Mouse (Mus musculus): Measurements from ENCODE around the gene Gm11168. TPM values are rescaled to one million over a fixed set of nuclear protein-coding genes. Genes with fewer than 3 reads are reported as not detected.
"Not testable (repeated sequence)": the region's sequence is repeated elsewhere in the genome, so short reads cannot be mapped to it uniquely, and the experiment has no call there.

Gene Gm11168
- total RNA-seq (2021), result not detected
- long read RNA-seq, experiment 1, result 0 reads
- long read RNA-seq, experiment 2, result 0 reads

DNA sequence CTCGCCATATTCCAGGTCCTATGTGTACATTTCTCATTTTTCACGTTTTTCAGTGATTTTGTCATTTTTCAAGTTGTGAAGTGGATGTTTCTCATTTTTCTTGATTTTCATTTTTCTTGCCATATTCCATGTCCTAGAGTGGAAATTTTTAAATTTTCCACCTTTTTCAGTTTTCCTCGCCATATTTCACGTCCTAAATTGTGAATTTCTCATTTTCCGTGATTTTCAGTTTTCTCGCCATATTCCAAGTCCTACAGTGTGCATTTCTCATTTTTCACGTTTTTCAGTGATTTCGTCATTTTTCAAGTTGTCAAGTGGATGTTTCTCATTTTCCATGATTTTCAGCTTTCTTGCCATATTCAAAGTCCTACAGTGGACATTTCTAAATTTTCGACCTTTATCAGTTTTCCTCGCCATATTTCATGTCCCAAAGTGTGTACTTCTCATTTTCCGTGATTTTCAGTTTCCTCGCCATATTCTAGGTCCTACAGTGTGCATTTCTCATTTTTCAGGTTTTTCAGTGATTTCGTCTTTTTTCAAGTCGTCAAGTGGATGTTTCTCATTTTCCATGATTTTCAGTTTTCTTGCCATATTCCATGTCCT lies at the start of gene Gm11168:
Gene Gm11168 (plus strand): TSS at position 553 of the 603 bp plus-strand sequence.
- intact Hi-C loops (cut with DNase I); H3K27ac ChIP-seq; H3K4me3 ChIP-seq; DNase-seq (ENCODE audit: extremely low spot score in 1 of 2, low spot score in 2 of 2): not testable (repeated sequence)

DNA sequence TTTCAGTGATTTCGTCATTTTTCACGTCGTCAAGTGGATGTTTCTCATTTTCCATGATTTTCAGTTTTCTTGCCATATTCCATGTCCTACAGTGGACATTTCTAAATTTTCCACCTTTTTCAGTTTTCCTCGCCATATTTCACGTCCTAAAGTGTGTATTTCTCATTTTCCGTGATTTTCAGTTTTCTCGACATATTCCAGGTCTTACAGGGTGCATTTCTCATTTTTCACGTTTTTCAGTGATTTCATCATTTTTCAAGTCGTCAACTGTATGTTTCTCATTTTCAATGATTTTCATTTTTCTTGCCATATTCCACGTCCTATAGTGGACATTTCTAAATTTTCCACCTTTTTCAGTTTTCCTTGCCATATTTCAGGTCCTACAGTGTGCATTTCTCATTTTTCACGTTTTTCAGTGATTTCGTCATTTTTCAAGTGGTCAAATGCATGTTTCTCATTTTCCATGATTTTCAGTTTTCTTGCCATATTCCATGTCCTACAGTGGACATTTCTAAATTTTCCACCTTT lies 2.6 kb upstream of the Gm11168 start, which contains the start of gene Gm10722:
Gene Gm10722 (plus strand): TSS at position 478 of the 528 bp plus-strand sequence.
- intact Hi-C loops (cut with DNase I); H3K4me3 ChIP-seq; H3K27ac ChIP-seq: not testable (repeated sequence)
- DNase-seq (ENCODE audit: extremely low spot score in 1 of 2, low spot score in 2 of 2), result peak in 1 of 2 experiments; percentile 7

DNA sequence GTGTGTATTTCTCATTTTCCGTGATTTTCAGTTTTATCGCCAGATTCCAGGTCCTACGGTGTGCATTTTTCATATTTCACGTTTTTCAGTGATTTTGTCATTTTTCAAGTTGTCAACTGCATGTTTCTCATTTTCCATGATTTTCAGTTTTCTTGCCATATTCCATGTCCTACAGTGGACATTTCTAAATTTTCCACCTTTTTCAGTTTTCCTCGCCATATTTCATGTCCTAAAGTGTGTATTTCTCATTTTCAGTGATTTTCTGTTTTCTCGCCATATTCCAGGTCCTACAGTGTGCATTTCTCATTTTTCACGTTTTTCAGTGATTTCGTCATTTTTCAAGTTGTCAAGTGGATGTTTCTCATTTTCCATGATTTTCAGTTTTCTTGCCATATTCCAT lies 2.1 kb upstream of the Gm11168 start:
- H3K4me3 ChIP-seq; H3K27ac ChIP-seq; intact Hi-C loops (cut with DNase I): not testable (repeated sequence)
- peak in 1 of 2 experiments; percentile 35 for DNase-seq (ENCODE audit: extremely low spot score in 1 of 2, low spot score in 2 of 2)

DNA sequence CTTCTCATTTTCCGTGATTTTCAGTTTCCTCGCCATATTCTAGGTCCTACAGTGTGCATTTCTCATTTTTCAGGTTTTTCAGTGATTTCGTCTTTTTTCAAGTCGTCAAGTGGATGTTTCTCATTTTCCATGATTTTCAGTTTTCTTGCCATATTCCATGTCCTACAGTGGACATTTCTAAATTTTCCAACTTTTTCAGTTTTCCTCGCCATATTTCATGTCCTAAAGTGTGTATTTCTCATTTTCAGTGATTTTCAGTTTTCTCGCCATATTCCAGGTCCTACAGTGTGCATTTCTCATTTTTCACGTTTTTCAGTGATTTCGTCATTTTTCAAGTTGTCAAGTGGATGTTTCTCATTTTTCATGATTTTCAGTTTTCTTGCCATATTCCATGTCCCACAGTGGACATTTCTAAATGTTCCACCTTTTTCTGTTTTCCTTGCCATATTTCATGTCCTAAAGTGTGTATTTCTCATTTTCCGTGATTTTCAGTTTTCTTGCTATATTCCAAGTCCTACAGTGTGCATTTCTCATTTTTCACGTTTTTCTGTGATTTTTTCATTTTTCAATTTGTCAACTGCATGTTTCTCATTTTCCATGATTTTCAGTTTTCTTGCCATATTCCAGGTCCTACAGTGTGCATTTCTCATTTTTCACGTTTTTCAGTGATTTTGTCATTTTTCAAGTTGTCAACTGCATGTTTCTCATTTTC lies 1.0 kb upstream of the Gm11168 start:
- intact Hi-C loops (cut with DNase I), result not testable (repeated sequence)

DNA sequence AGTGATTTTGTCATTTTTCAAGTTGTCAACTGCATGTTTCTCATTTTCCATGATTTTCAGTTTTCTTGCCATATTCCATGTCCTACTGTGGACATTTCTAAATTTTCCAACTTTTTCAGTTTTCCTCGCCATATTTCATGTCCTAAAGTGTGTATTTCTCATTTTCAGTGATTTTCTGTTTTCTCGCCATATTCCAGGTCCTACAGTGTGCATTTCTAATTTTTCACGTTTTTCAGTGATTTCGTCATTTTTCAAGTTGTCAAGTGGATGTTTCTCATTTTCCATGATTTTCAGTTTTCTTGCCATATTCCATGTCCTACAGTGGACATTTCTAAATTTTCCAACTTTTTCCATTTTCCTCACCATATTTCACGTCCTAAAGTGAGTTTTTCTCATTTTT lies 3.0 kb downstream of the Gm11168 start:
- H3K4me3 ChIP-seq; H3K27ac ChIP-seq; DNase-seq (ENCODE audit: extremely low spot score in 1 of 2, low spot score in 2 of 2); intact Hi-C loops (cut with DNase I): not testable (repeated sequence)

More for the DNA sequence above, 1.0 kb upstream of the Gm11168 start:
- H3K4me3 ChIP-seq, H3K27ac ChIP-seq: not testable (repeated sequence)
- peak; percentile 99 to 100 for DNase-seq (ENCODE audit: extremely low spot score in 1 of 2, low spot score in 2 of 2)

DNA sequence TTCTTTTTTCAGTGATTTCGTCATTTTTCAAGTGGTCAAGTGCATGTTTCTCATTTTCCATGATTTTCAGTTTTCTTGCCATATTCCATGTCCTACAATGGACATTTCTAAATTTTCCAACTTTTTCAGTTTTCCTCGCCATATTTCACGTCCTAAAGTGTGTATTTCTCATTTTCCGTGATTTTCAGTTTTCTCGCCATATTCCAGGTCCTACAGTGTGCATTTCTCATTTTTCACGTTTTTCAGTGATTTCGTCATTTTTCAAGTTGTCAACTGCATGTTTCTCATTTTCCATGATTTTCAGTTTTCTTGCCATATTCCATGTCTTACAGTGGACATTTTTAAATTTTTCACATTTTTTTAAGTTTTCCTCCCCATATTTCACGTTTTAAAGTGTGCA lies 3.5 kb downstream of the Gm11168 start:
- H3K27ac ChIP-seq; intact Hi-C loops (cut with DNase I); H3K4me3 ChIP-seq: not testable (repeated sequence)
- DNase-seq (ENCODE audit: extremely low spot score in 1 of 2, low spot score in 2 of 2), result peak; percentile 94 to 97

DNA sequence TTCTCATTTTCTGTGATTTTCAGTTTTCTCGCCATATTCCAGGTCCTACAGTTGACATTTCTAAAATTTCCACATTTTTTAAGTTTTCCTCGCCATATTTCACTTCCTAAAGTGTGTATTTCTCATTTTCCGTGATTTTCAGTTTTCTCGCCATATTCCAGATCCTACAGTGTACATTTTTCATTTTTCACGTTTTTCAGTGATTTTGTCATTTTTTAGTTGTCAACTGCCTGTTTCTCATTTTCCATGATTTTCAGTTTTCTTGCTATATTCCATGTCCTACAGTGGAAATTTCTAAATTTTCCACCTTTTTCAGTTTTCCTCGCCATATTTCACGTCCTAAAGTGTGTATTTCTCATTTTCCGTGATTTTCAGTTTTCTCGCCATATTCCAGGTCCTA lies 4.1 kb downstream of the Gm11168 start:
- intact Hi-C loops (cut with DNase I); H3K4me3 ChIP-seq; DNase-seq (ENCODE audit: extremely low spot score in 1 of 2, low spot score in 2 of 2); H3K27ac ChIP-seq: not testable (repeated sequence)

DNA sequence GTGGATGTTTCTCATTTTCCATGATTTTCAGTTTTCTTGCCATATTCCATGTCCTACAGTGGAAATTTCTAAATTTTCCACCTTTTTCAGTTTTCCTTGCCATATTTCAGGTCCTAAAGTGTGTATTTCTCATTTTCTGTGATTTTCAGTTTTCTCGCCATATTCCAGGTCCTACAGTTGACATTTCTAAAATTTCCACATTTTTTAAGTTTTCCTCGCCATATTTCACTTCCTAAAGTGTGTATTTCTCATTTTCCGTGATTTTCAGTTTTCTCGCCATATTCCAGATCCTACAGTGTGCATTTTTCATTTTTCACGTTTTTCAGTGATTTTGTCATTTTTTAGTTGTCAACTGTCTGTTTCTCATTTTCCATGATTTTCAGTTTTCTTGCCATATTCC lies 6.2 kb downstream of the Gm11168 start:
- intact Hi-C loops (cut with DNase I); H3K4me3 ChIP-seq; DNase-seq (ENCODE audit: extremely low spot score in 1 of 2, low spot score in 2 of 2); H3K27ac ChIP-seq: not testable (repeated sequence)

DNA sequence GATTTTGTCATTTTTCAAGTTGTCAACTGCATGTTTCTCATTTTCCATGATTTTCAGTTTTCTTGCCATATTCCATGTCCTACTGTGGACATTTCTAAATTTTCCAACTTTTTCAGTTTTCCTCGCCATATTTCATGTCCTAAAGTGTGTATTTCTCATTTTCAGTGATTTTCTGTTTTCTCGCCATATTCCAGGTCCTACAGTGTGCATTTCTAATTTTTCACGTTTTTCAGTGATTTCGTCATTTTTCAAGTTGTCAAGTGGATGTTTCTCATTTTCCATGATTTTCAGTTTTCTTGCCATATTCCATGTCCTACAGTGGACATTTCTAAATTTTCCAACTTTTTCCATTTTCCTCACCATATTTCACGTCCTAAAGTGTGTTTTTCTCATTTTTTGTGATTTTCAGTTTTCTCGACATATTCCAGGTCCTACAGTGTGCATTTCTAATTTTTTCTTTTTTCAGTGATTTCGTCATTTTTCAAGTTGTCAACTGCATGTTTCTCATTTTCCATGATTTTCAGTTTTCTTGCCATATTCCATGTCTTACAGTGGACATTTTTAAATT lies 9.0 kb downstream of the Gm11168 start:
- intact Hi-C loops (cut with DNase I); DNase-seq (ENCODE audit: extremely low spot score in 1 of 2, low spot score in 2 of 2); H3K4me3 ChIP-seq; H3K27ac ChIP-seq: not testable (repeated sequence)

DNA sequence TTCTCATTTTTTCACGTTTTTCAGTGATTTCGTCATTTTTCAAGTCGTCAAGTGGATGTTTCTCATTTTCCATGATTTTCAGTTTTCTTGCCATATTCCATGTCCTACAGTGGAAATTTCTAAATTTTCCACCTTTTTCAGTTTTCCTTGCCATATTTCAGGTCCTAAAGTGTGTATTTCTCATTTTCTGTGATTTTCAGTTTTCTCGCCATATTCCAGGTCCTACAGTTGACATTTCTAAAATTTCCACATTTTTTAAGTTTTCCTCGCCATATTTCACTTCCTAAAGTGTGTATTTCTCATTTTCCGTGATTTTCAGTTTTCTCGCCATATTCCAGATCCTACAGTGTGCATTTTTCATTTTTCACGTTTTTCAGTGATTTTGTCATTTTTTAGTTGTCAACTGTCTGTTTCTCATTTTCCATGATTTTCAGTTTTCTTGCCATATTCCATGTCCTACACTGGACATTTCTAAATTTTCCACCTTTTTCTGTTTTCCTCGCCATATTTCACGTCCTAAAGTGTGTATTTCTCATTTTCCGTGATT lies 9.7 kb downstream of the Gm11168 start, which contains the start of gene Gm10721:
Gene Gm10721 (plus strand): TSS at position 408 of the 547 bp plus-strand sequence.
- DNase-seq (ENCODE audit: extremely low spot score in 1 of 2, low spot score in 2 of 2); H3K27ac ChIP-seq; intact Hi-C loops (cut with DNase I); H3K4me3 ChIP-seq: not testable (repeated sequence)

DNA sequence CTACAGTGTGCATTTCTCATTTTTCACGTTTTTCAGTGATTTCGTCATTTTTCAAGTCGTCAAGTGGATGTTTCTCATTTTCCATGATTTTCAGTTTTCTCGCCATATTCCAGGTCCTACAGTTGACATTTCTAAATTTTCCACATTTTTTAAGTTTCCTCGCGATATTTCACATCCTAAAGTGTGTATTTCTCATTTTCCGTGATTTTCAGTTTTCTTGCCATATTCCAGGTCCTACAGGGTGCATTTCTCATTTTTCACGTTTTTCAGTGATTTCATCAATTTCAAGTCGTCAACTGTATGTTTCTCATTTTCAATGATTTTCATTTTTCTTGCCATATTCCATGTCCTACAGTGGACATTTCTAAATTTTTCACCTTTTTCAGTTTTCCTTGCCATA lies 12.2 kb downstream of the Gm11168 start, which contains the start of gene Gm10720:
Gene Gm10720 (plus strand): TSS at position 301 of the 400 bp plus-strand sequence.
- H3K27ac ChIP-seq; H3K4me3 ChIP-seq; DNase-seq (ENCODE audit: extremely low spot score in 1 of 2, low spot score in 2 of 2); intact Hi-C loops (cut with DNase I): not testable (repeated sequence)

DNA sequence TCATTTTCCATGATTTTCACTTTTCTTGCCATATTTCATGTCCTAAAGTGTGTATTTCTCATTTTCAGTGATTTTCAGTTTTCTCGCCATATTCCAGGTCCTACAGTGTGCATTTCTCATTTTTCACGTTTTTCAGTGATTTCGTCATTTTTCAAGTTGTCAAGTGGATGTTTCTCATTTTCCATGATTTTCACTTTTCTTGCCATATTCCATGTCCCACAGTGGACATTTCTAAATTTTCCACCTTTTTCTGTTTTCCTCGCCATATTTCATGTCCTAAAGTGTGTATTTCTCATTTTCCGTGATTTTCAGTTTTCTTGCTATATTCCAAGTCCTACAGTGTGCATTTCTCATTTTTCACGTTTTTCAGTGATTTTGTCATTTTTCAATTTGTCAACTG lies 12.8 kb downstream of the Gm11168 start:
- H3K4me3 ChIP-seq; intact Hi-C loops (cut with DNase I); DNase-seq (ENCODE audit: extremely low spot score in 1 of 2, low spot score in 2 of 2); H3K27ac ChIP-seq: not testable (repeated sequence)

DNA sequence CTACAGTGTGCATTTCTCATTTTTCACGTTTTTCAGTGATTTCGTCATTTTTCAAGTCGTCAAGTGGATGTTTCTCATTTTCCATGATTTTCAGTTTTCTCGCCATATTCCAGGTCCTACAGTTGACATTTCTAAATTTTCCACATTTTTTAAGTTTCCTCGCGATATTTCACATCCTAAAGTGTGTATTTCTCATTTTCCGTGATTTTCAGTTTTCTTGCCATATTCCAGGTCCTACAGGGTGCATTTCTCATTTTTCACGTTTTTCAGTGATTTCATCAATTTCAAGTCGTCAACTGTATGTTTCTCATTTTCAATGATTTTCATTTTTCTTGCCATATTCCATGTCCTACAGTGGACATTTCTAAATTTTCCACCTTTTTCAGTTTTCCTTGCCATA lies 14.0 kb downstream of the Gm11168 start, which contains the start of gene Gm10719:
Gene Gm10719 (plus strand): TSS at position 301 of the 400 bp plus-strand sequence.
- H3K4me3 ChIP-seq; intact Hi-C loops (cut with DNase I); DNase-seq (ENCODE audit: extremely low spot score in 1 of 2, low spot score in 2 of 2); H3K27ac ChIP-seq: not testable (repeated sequence)

DNA sequence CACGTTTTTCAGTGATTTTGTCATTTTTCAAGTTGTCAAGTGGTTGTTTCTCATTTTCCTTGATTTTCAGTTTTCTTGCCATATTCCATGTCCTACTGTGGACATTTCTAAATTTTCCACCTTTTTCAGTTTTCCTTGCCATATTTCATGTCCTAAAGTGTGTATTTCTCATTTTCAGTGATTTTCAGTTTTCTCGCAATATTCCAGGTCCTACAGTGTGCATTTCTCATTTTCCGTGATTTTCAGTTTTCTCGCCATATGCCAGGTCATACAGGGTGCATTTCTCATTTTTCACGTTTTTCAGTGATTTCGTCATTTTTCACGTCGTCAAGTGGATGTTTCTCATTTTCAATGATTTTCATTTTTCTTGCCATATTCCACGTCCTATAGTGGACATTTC lies 15.8 kb downstream of the Gm11168 start:
- intact Hi-C loops (cut with DNase I), result not testable (repeated sequence)

DNA sequence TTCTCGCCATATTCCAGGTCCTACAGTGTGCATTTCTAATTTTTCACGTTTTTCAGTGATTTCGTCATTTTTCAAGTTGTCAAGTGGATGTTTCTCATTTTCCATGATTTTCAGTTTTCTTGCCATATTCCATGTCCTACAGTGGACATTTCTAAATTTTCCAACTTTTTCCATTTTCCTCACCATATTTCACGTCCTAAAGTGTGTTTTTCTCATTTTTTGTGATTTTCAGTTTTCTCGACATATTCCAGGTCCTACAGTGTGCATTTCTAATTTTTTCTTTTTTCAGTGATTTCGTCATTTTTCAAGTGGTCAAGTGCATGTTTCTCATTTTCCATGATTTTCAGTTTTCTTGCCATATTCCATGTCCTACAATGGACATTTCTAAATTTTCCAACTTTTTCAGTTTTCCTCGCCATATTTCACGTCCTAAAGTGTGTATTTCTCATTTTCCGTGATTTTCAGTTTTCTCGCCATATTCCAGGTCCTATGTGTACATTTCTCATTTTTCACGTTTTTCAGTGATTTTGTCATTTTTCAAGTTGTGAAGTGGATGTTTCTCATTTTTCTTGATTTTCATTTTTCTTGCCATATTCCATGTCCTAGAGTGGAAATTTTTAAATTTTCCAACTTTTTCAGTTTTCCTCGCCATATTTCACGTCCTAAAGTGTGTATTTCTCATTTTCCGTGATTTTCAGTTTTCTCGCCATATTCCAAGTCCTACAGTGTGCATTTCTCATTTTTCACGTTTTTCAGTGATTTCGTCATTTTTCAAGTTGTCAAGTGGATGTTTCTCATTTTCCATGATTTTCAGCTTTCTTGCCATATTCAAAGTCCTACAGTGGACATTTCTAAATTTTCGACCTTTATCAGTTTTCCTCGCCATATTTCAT lies 16.9 kb downstream of the Gm11168 start:
- H3K4me3 ChIP-seq; intact Hi-C loops (cut with DNase I); H3K27ac ChIP-seq: not testable (repeated sequence)
- peak; percentile 37 to 82 for DNase-seq (ENCODE audit: extremely low spot score in 1 of 2, low spot score in 2 of 2)

More for the DNA sequence above, 15.8 kb downstream of the Gm11168 start:
- H3K27ac ChIP-seq, H3K4me3 ChIP-seq: not testable (repeated sequence)
- peak in 1 of 2 experiments; percentile 96 for DNase-seq (ENCODE audit: extremely low spot score in 1 of 2, low spot score in 2 of 2)
